Mouse (Mus musculus) liver, embryonic 15.5 days (tissue): ENCODE data around the gene Slc5a6. TPM values are rescaled to one million over a fixed set of nuclear protein-coding genes. Genes with fewer than 3 reads are reported as not detected.
"Not testable (repeated sequence)": the region's sequence is repeated elsewhere in the genome, so short reads cannot be mapped to it uniquely, and the experiment has no call there.

Source experiments
- ATAC-seq: fragments of 200-750 bp; cut with Nextera tagmentation; 2 replicates; pipeline ENCODE4 v1.8.0; 2017; ENCODE audit warnings: moderate number of reproducible peaks, mild to moderate bottlenecking, moderate library complexity; ENCODE audit not compliant: insufficient read depth
- H3K27ac ChIP-seq: fragments of 300-500 bp; sonication (generic); replicated peaks from 2 replicates; pipeline ENCODE4 v1.5.1; 2015; ENCODE audit warnings: mild to moderate bottlenecking, inconsistent platforms
- H3K27me3 ChIP-seq: fragments of 300-500 bp; sonication (generic); 2 replicates; pipeline ENCODE4 v1.6.1; 2015; ENCODE audit warnings: mild to moderate bottlenecking, inconsistent platforms
- H3K36me3 ChIP-seq: fragments of 300-500 bp; sonication (generic); replicated peaks from 2 replicates; pipeline ENCODE4 v1.6.1; 2015; ENCODE audit warnings: moderate library complexity, mild to moderate bottlenecking, inconsistent platforms
- H3K4me1 ChIP-seq: fragments of 300-500 bp; sonication (generic); replicated peaks from 2 replicates; pipeline ENCODE4 v1.6.1; 2015; ENCODE audit warnings: inconsistent platforms
- H3K4me2 ChIP-seq: fragments of 300-500 bp; sonication (generic); 2 replicates; pipeline ENCODE4 v1.6.1; 2015; ENCODE audit warnings: moderate library complexity, mild to moderate bottlenecking, inconsistent platforms
- H3K4me3 ChIP-seq: fragments of 300-500 bp; sonication (generic); replicated peaks from 2 replicates; pipeline ENCODE4 v1.5.1; 2015; ENCODE audit warnings: mild to moderate bottlenecking, inconsistent platforms
- H3K9ac ChIP-seq: fragments of 300-500 bp; sonication (generic); 2 replicates; pipeline ENCODE4 v1.6.1; 2015; ENCODE audit warnings: moderate library complexity, mild to moderate bottlenecking, inconsistent platforms
- H3K9me3 ChIP-seq: fragments of 300-500 bp; sonication (generic); replicated peaks from 2 replicates; pipeline ENCODE4 v1.6.1; 2016; ENCODE audit warnings: inconsistent platforms
- WGBS: fragments of 180-500 bp; shearing (Covaris S2); methylation state at CpG from one replicate; pipeline ENCODE4 v1.1.7; 2015; ENCODE audit warnings: mixed read lengths; ENCODE audit not compliant: insufficient replicate concordance; 5-methylcytosine and 5-hydroxymethylcytosine counted together
- polyA plus RNA-seq: library from polyadenylated mRNA; unstranded; fragments of >200 nt; fragmentation: Nextera tagmentation; extraction: Ambion mirVana; gene quantifications from 2 replicates; pipeline ENCODE4 v1.2.1, GENCODE M21; 2015

Gene Slc5a6
- polyA plus RNA-seq, 1 experiment from 2014 or later: 3.1 TPM

- Histone ChIP-seq H3K4me3 (no peak overlapping the region), H3K27me3 (no peaks in the 10 kb centered on the region), H3K4me2 (no peak overlapping the region), H3K36me3 (peaks cover 3% of the 10 kb centered on the region; the same call in 1 of the 2 replicates), H3K9ac (no peak overlapping the region), H3K27ac (no peak overlapping the region), H3K4me1 (no peaks in the 10 kb centered on the region), H3K9me3 (no peaks in the 10 kb centered on the region)
- 72% methylated on average over 6 of the region's 6 CpGs for WGBS
- no peak for ATAC-seq
Measured at GRCm38 (mm10) chr5:31034669-31035068, 14.1 kb downstream of the Slc5a6 start.

- Histone ChIP-seq H3K4me3 (no peak overlapping the region), H3K9me3 (no peaks in the 10 kb centered on the region), H3K9ac (no peak overlapping the region), H3K4me2 (no peak overlapping the region), H3K4me1 (no peaks in the 10 kb centered on the region), H3K27me3 (no peaks in the 10 kb centered on the region), H3K27ac (no peak overlapping the region), H3K36me3 (no peaks in the 10 kb centered on the region)
- ATAC-seq: no peak
- 72% methylated on average over 8 of the region's 8 CpGs for WGBS
Measured at GRCm38 (mm10) chr5:31031508-31031907, 17.2 kb downstream of the Slc5a6 start.

- no peak overlapping the region for H3K4me3 ChIP-seq
- no peak overlapping the region for H3K4me2 ChIP-seq
- no peaks in the 10 kb centered on the region for H3K36me3 ChIP-seq
- no peak for ATAC-seq
- H3K9ac ChIP-seq: no peak overlapping the region
- H3K27me3 ChIP-seq: no peaks in the 10 kb centered on the region
- no peak overlapping the region for H3K27ac ChIP-seq
- H3K9me3 ChIP-seq: no peaks in the 10 kb centered on the region
- H3K4me1 ChIP-seq: no peaks in the 10 kb centered on the region
- 44% methylated on average over 4 of the region's 4 CpGs for WGBS
Measured at GRCm38 (mm10) chr5:31030926-31031325, 17.8 kb downstream of the Slc5a6 start.

GRCm38 (mm10) chr5:31024641-31025040 is 24.1 kb downstream of the Slc5a6 start:
- H3K27me3 ChIP-seq: no peaks in the 10 kb centered on the region
- H3K4me1 ChIP-seq: no peaks in the 10 kb centered on the region; the same call in 1 of the 2 replicates
- H3K36me3 ChIP-seq: no peaks in the 10 kb centered on the region
- no peak for ATAC-seq
- no peak overlapping the region for H3K9ac ChIP-seq
- H3K9me3 ChIP-seq: no peaks in the 10 kb centered on the region
- no peak overlapping the region for H3K4me3 ChIP-seq
- no peak overlapping the region for H3K4me2 ChIP-seq
- no peak overlapping the region for H3K27ac ChIP-seq

GRCm38 (mm10) chr5:31023254-31023653 is 25.5 kb downstream of the Slc5a6 start:
- ATAC-seq: no peak
- H3K9me3 ChIP-seq: no peaks in the 10 kb centered on the region
- H3K9ac ChIP-seq: no peak overlapping the region
- no peaks in the 10 kb centered on the region for H3K36me3 ChIP-seq
- H3K4me2 ChIP-seq: no peak overlapping the region
- 34% methylated on average over 4 of the region's 4 CpGs for WGBS
- H3K27me3 ChIP-seq: no peaks in the 10 kb centered on the region
- H3K4me1 ChIP-seq: no peaks in the 10 kb centered on the region; the same call in 1 of the 2 replicates
- H3K27ac ChIP-seq: no peak overlapping the region
- H3K4me3 ChIP-seq: no peak overlapping the region

GRCm38 (mm10) chr5:31022690-31023089 is 26.0 kb downstream of the Slc5a6 start:
- no peak overlapping the region for H3K4me3 ChIP-seq
- H3K9ac ChIP-seq: no peak overlapping the region
- no peaks in the 10 kb centered on the region for H3K27me3 ChIP-seq
- no peaks in the 10 kb centered on the region for H3K36me3 ChIP-seq
- H3K4me1 ChIP-seq: no peaks in the 10 kb centered on the region; the same call in 1 of the 2 replicates
- H3K9me3 ChIP-seq: no peaks in the 10 kb centered on the region
- H3K27ac ChIP-seq: no peak overlapping the region
- no peak for ATAC-seq
- no peak overlapping the region for H3K4me2 ChIP-seq
- WGBS: 37% methylated on average over 1 of the region's 1 CpGs

- WGBS: 65% methylated on average over 5 of the region's 5 CpGs
- not testable (repeated sequence) for H3K9me3 ChIP-seq
Measured at GRCm38 (mm10) chr5:31021790-31022189, 26.9 kb downstream of the Slc5a6 start.

GRCm38 (mm10) chr5:31015913-31016312 is 32.8 kb downstream of the Slc5a6 start:
- ATAC-seq: no peak
- Histone ChIP-seq H3K27me3 (no peaks in the 10 kb centered on the region), H3K27ac (no peak overlapping the region), H3K4me2 (no peak overlapping the region), H3K9me3 (no peaks in the 10 kb centered on the region), H3K4me3 (no peak overlapping the region), H3K36me3 (no peaks in the 10 kb centered on the region), H3K4me1 (no peaks in the 10 kb centered on the region), H3K9ac (no peak overlapping the region)
- WGBS: 42% methylated on average over 2 of the region's 2 CpGs

More at GRCm38 (mm10) chr5:31021790-31022189, 26.9 kb downstream of the Slc5a6 start:
- H3K4me2 ChIP-seq, H3K4me3 ChIP-seq, ATAC-seq, H3K4me1 ChIP-seq, H3K9ac ChIP-seq, H3K27me3 ChIP-seq, H3K27ac ChIP-seq, H3K36me3 ChIP-seq: not testable (repeated sequence)

- no peaks in the 10 kb centered on the region for H3K4me1 ChIP-seq
- H3K4me3 ChIP-seq: no peak overlapping the region
- ATAC-seq: no peak
- no peaks in the 10 kb centered on the region for H3K36me3 ChIP-seq
- H3K27me3 ChIP-seq: no peaks in the 10 kb centered on the region
- no peak overlapping the region for H3K4me2 ChIP-seq
- H3K27ac ChIP-seq: no peak overlapping the region
- H3K9me3 ChIP-seq: no peaks in the 10 kb centered on the region
- 38% methylated on average over 3 of the region's 3 CpGs for WGBS
- H3K9ac ChIP-seq: no peak overlapping the region
Measured at GRCm38 (mm10) chr5:31012737-31013136, 36.0 kb downstream of the Slc5a6 start.

- Histone ChIP-seq H3K27me3 (no peaks in the 10 kb centered on the region), H3K4me2 (no peak overlapping the region), H3K4me3 (no peak overlapping the region), H3K9ac (no peak overlapping the region), H3K36me3 (no peaks in the 10 kb centered on the region), H3K9me3 (no peaks in the 10 kb centered on the region), H3K4me1 (0 out of 2 replicates have a peak, but pooled peaks cover 3% of the 10 kb centered on the region), H3K27ac (no peak overlapping the region)
- ATAC-seq: peak; percentile 31; the same call in 1 of the 2 replicates
- 7% methylated on average over 5 of the region's 5 CpGs for WGBS
Measured at GRCm38 (mm10) chr5:31004184-31004583, 44.5 kb downstream of the Slc5a6 start.

GRCm38 (mm10) chr5:31001560-31001959 is 47.2 kb downstream of the Slc5a6 start:
- no peak overlapping the region for H3K9ac ChIP-seq
- H3K36me3 ChIP-seq: no peaks in the 10 kb centered on the region
- 0 out of 2 replicates have a peak, but pooled peaks cover 3% of the 10 kb centered on the region for H3K4me1 ChIP-seq
- H3K27ac ChIP-seq: no peak overlapping the region
- no peak for ATAC-seq
- no peaks in the 10 kb centered on the region for H3K9me3 ChIP-seq
- H3K4me3 ChIP-seq: no peak overlapping the region
- WGBS: 68% methylated on average over 4 of the region's 4 CpGs
- H3K27me3 ChIP-seq: no peaks in the 10 kb centered on the region
- H3K4me2 ChIP-seq: no peak overlapping the region

- no peak overlapping the region for H3K4me2 ChIP-seq
- no peak overlapping the region for H3K4me3 ChIP-seq
- no peak overlapping the region for H3K9ac ChIP-seq
- H3K9me3 ChIP-seq: no peaks in the 10 kb centered on the region
- no peak overlapping the region for H3K27ac ChIP-seq
- no peaks in the 10 kb centered on the region for H3K36me3 ChIP-seq
- WGBS: 69% methylated on average over 2 of the region's 2 CpGs
- ATAC-seq: no peak
- no peaks in the 10 kb centered on the region for H3K27me3 ChIP-seq
- H3K4me1 ChIP-seq: 0 out of 2 replicates have a peak, but pooled peaks cover 3% of the 10 kb centered on the region
Measured at GRCm38 (mm10) chr5:31000993-31001392, 47.7 kb downstream of the Slc5a6 start.
